Mouse (Mus musculus): ENCODE results near the gene Marco. TPM values are rescaled to one million over a fixed set of nuclear protein-coding genes. Genes with fewer than 3 reads are reported as not detected.

Marco gene
- polyA plus RNA-seq, 1 experiment = 13.9 TPM

DNA sequence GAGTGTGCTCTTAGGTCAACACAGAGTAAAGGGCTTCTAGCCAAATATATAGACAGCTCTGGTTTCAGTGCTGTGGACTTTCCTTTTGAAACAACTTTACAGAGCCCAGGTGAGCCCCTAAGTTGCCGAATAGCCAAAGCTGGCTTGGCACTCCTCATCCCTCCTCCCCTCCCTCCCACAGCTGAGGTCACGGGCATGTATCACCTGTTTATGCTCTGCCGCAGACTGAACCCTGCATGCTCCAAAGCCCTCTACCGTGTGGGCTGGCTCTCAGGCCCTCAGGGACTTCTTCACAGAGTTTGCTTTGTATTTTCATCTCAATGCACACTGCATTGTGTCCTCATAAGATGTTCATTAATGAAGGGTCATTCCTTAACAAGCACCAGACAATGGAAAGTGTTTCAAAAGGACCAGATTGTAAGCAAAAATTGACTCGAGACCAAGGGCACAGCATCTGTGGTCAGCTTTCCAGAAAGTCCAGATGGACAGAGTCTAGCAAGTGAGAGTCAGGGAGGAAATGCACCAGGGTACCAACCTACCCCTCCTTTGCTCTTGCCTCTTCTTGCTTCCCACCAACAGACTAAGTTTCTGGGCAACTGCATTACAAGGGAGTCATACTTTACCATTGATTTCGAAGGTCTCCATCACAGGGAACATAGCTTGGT is 646 bp downstream of the Marco start:
- TF ChIP-seq POLR2A (IDR thresholded peaks at IDR 0.05; ENCODE audit: borderline replicate concordance, low read depth, low read length) (no peak), CTCF (IDR thresholded peaks at IDR 0.05; ENCODE audit: low read depth, low read length) (no peak)
- Histone ChIP-seq H3K4me3 (ENCODE audit: insufficient read depth, low read length) (no peak overlapping the region), H3K4me1 (ENCODE audit: control insufficient read depth, insufficient read depth, low read length) (peaks cover 50% of the 10 kb centered on the region), H3K27ac (ENCODE audit: insufficient read depth, low read depth, low read length) (peak overlapping the region; percentile 35; the same call in 1 of the 2 replicates)

DNA sequence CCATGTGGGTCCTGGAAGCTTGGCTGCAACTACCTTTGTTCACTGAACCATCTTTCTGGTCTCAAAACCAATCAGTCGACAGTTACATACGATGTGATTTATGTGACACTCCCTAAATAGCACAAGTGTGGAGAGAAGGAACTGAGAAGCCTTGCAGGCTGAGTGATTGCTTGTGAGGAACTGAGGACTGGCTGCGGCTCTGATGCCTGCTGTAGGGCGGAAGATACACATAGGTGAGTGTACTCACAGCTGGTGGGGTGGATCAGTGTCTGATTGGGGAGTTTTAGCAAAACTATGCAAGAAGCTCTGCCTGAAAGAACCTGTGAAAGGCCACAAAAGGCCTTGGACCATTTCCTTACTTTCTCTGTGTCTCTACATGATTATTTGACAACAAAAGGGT is 3.3 kb downstream of the Marco start:
- TF ChIP-seq CTCF (IDR thresholded peaks at IDR 0.05; ENCODE audit: low read depth, low read length) = no peak
- no peak for TF ChIP-seq POLR2A (IDR thresholded peaks at IDR 0.05; ENCODE audit: borderline replicate concordance, low read depth, low read length)
- Histone ChIP-seq H3K27ac (ENCODE audit: insufficient read depth, low read depth, low read length) (no peak overlapping the region), H3K4me3 (ENCODE audit: insufficient read depth, low read length) (no peak overlapping the region), H3K4me1 (ENCODE audit: control insufficient read depth, insufficient read depth, low read length) (peaks cover 48% of the 10 kb centered on the region)

DNA sequence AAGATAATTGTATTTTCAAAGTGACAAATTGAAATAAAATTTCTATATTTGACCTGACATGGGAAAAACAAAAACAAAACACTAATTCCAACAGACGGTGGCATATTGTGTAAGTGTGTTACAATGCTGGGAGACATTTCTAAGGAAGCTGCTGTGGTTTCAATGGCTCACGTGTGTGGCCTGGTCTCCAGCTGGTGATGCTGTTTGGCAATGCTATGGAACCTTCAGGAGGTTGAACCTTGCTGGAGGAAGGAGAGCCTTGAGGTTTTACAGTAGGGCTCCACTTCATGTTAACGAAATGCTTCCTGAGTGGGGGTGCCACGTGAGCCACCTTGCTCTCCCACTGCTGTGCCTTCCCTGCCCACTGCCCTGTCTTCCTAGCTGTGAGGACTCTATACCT is 6.8 kb downstream of the Marco start:
- H3K27ac ChIP-seq (ENCODE audit: insufficient read depth, low read depth, low read length) = no peak overlapping the region
- H3K4me3 ChIP-seq (ENCODE audit: insufficient read depth, low read length) = no peak overlapping the region
- TF ChIP-seq POLR2A (IDR thresholded peaks at IDR 0.05; ENCODE audit: borderline replicate concordance, low read depth, low read length) (no peak), CTCF (IDR thresholded peaks at IDR 0.05; ENCODE audit: low read depth, low read length) (no peak)
- peaks cover 32% of the 10 kb centered on the region for H3K4me1 ChIP-seq (ENCODE audit: control insufficient read depth, insufficient read depth, low read length)

DNA sequence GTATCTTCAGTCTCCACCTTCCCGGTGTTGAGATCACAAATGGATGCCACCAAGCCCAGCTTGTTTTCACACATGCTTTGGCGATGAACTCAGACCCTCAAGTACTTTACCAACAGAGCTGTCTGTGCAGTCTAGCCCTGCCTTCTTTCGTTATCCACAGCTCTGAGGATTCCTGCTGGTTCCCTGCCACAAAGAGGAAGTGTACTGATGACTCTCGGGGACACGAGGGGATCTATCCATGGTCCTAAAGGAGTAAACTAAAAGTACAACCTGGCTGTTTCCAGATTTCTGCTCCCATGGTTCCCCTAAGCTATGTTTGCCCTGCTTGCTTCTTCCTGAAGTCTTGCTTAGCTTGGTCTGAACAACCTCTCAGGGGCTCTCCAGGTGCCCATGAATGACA is 23.9 kb downstream of the Marco start:
- Histone ChIP-seq H3K27ac (ENCODE audit: insufficient read depth, low read depth, low read length) (no peak overlapping the region), H3K4me1 (ENCODE audit: control insufficient read depth, insufficient read depth, low read length) (no peaks in the 10 kb centered on the region), H3K4me3 (ENCODE audit: insufficient read depth, low read length) (no peak overlapping the region)
- TF ChIP-seq POLR2A (IDR thresholded peaks at IDR 0.05; ENCODE audit: borderline replicate concordance, low read depth, low read length) (no peak), CTCF (IDR thresholded peaks at IDR 0.05; ENCODE audit: low read depth, low read length) (no peak)

DNA sequence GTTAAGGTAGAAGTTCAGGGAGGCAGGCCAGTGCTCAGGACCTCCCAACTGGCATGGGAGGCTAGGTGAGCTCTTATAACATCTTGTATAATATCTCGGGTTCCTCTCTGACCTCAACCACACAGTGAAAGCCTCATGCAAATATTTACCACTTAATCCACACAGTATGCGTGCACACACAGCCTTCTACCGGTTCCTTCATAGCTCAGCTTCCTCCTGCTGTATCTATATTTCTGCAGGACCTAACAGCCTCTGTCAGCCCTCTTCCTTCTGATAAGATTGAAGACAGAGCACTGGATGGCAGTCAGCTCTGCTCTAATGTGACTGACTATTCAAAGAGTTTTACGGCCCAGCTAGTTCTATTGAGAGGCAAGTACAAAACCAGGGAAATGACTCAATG is 30.0 kb downstream of the Marco start:
- Histone ChIP-seq H3K4me1 (ENCODE audit: control insufficient read depth, insufficient read depth, low read length) (no peaks in the 10 kb centered on the region), H3K4me3 (ENCODE audit: insufficient read depth, low read length) (no peak overlapping the region), H3K27ac (ENCODE audit: insufficient read depth, low read depth, low read length) (no peak overlapping the region)
- TF ChIP-seq POLR2A (IDR thresholded peaks at IDR 0.05; ENCODE audit: borderline replicate concordance, low read depth, low read length) = no peak
- TF ChIP-seq CTCF (IDR thresholded peaks at IDR 0.05; ENCODE audit: low read depth, low read length) = no peak

DNA sequence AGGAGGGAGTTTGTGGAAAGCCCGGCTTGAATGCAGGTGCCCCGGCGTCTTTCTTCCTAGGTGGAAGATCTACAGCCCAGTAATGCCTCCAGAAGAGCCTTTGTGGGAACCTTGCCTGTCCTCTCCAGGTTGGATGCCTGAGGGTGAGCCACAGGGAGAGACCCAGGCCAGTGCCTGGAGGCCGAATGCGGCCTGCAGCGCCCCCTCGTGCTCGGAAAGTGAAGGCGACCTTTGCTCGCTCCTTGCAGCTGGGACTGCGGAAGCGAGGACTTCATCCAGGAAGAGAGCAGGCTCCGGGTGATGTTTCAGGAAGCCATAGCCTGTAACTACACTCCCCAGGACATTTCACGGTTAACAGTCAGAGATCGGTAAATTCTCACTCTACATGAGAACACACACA is 35.9 kb downstream of the Marco start:
- no peak overlapping the region for H3K4me3 ChIP-seq (ENCODE audit: insufficient read depth, low read length)
- no peak overlapping the region for H3K27ac ChIP-seq (ENCODE audit: insufficient read depth, low read depth, low read length)
- H3K4me1 ChIP-seq (ENCODE audit: control insufficient read depth, insufficient read depth, low read length) = peaks cover 16% of the 10 kb centered on the region
- TF ChIP-seq CTCF (IDR thresholded peaks at IDR 0.05; ENCODE audit: low read depth, low read length) (peak; percentile 73), POLR2A (IDR thresholded peaks at IDR 0.05; ENCODE audit: borderline replicate concordance, low read depth, low read length) (no peak)

DNA sequence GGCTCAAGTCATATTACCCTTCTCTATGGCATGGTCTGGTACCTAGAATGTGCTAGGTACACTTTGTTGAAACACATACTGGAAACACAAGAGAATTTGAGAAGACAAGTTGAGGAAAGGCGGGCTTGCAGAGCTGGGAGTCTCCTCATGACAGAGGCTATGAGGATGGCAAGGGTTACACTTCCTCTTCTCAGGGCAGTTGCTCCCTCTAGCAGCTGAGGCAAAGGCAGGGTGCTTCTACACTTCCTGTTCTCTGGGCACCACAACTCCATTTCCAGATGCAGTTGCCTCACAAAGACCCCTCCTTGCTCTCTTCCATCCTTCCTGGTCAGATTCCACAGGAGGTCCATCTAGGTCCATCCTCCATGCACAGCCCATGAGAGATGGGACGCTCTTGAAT is 37.5 kb downstream of the Marco start:
- Histone ChIP-seq H3K27ac (ENCODE audit: insufficient read depth, low read depth, low read length) (no peak overlapping the region), H3K4me1 (ENCODE audit: control insufficient read depth, insufficient read depth, low read length) (peaks cover 16% of the 10 kb centered on the region), H3K4me3 (ENCODE audit: insufficient read depth, low read length) (no peak overlapping the region)
- TF ChIP-seq CTCF (IDR thresholded peaks at IDR 0.05; ENCODE audit: low read depth, low read length) (no peak), POLR2A (IDR thresholded peaks at IDR 0.05; ENCODE audit: borderline replicate concordance, low read depth, low read length) (no peak)

DNA sequence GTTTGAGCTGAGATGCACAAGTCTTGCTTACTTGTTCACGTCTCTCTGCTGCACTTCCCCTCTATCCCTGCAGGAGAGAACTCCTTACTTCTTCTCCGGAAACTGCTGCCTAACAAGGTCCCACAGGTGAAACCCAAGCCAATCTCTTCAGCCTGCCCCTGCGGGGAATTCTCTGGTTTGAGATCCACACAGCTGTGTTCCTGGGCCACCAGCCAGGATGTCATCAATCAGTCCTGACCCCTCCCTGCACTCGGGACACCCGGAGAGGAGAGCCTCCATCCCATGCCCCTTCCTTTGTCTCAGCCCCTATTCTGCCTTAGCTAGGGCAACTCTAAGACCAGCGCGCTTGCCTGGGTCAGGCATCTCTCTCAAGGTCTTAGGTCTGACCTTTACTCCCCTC is 38.1 kb downstream of the Marco start:
- H3K4me1 ChIP-seq (ENCODE audit: control insufficient read depth, insufficient read depth, low read length) = peaks cover 16% of the 10 kb centered on the region
- H3K4me3 ChIP-seq (ENCODE audit: insufficient read depth, low read length) = no peak overlapping the region
- no peak for TF ChIP-seq POLR2A (IDR thresholded peaks at IDR 0.05; ENCODE audit: borderline replicate concordance, low read depth, low read length)
- no peak for TF ChIP-seq CTCF (IDR thresholded peaks at IDR 0.05; ENCODE audit: low read depth, low read length)
- H3K27ac ChIP-seq (ENCODE audit: insufficient read depth, low read depth, low read length) = no peak overlapping the region

DNA sequence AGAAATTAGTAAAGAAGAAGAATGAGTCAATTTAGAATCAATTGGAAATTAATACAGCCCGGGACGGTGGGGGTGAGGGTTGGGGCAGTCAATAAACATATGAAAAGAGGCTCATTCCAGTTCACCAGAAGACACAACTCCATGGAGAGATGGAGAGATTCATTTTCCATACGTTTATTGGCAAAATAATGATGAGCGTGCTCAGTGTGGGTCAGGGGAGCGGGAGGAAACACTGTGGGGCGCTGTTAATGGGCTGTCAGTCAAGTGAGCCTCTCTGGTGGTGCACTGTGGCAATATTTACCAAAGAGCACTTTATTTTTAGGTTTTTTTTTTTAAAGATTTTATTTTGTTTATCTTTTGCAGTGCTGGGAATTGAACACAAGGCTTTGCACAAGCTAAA is 45.8 kb downstream of the Marco start:
- no peak for TF ChIP-seq POLR2A (IDR thresholded peaks at IDR 0.05; ENCODE audit: borderline replicate concordance, low read depth, low read length)
- no peak for TF ChIP-seq CTCF (IDR thresholded peaks at IDR 0.05; ENCODE audit: low read depth, low read length)
- Histone ChIP-seq H3K4me1 (ENCODE audit: control insufficient read depth, insufficient read depth, low read length) (no peaks in the 10 kb centered on the region), H3K4me3 (ENCODE audit: insufficient read depth, low read length) (no peak overlapping the region), H3K27ac (ENCODE audit: insufficient read depth, low read depth, low read length) (no peak overlapping the region)

DNA sequence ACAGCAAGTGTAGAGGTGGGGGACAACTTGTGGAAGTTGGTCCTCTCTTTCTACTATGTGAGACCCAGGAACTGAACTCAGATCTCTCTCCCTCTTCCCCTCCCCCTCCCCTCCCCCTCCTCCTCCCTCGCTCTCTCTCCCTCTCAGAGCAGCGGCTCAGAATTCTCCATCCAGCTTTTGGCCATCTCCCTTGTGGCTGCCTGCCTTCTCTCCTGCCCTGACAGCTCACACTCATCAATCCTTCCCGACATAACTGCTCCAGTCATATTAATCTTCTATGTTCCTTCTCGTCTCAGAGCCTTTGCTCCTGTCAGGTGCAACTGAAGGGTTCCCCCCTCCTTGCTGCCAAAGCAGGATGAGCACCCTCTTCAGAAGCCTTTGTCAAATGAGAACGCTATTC is 46.3 kb downstream of the Marco start:
- Histone ChIP-seq H3K27ac (ENCODE audit: insufficient read depth, low read depth, low read length) (no peak overlapping the region), H3K4me1 (ENCODE audit: control insufficient read depth, insufficient read depth, low read length) (no peaks in the 10 kb centered on the region), H3K4me3 (ENCODE audit: insufficient read depth, low read length) (no peak overlapping the region)
- TF ChIP-seq POLR2A (IDR thresholded peaks at IDR 0.05; ENCODE audit: borderline replicate concordance, low read depth, low read length) (no peak), CTCF (IDR thresholded peaks at IDR 0.05; ENCODE audit: low read depth, low read length) (no peak)
